Comparison of ENCODE assay signal across 12 mouse cellular contexts in genomic region chr8:89744267-89745028, GRCm38 (mm10).
DNase-seq lines count a peak whose midpoint lies in the region; ATAC-seq lines count a peak whose summit lies in the region.
"Had no signal": no experiment of that assay in that cellular context is flagged by ENCODE, and none has a peak within 500 bp of the region (broad histone marks: within the 10 kb centered on the region; RNA-seq: fewer than 3 reads in every experiment).

No protein-coding gene starts in this region.

- no peaks in the 10 kb centered on the region for H3K9me3 ChIP-seq in midbrain, embryonic 12.5 days
- H3K9me3 ChIP-seq in midbrain, embryonic 11.5 days (ENCODE audit: control insufficient read depth, low read length) = no peaks in the 10 kb centered on the region
- no peaks in the 10 kb centered on the region for H3K9me3 ChIP-seq in forebrain, embryonic 15.5 days
- H3K9me3 ChIP-seq in hindbrain, embryonic 14.5 days (ENCODE audit: control insufficient read depth, low read length) = no peaks in the 10 kb centered on the region
- no peaks in the 10 kb centered on the region for H3K9me3 ChIP-seq in liver, embryonic 11.5 days (ENCODE audit: control insufficient read depth, low read length)
- H3K9me3 ChIP-seq: embryonic facial prominence, embryonic 13.5 days; limb, embryonic 15.5 days had no signal

- 81% methylated on average over 11 of the region's 11 CpGs for WGBS in midbrain, embryonic 12.5 days
- WGBS in midbrain, embryonic 11.5 days = 83% methylated on average over 11 of the region's 11 CpGs
- 65% methylated on average over 11 of the region's 11 CpGs for WGBS in forebrain, embryonic 15.5 days
- 53% methylated on average over 11 of the region's 11 CpGs for WGBS in hindbrain, embryonic 14.5 days
- WGBS in liver, embryonic 11.5 days = 77% methylated on average over 11 of the region's 11 CpGs

- 0 out of 2 replicates have a peak overlapping the region, but pooled peaks have one; percentile 4 for H3K27ac ChIP-seq in midbrain, embryonic 12.5 days (replicated peaks)
- H3K27ac ChIP-seq in midbrain, embryonic 11.5 days (ENCODE audit: low read depth, low read length) = no peak overlapping the region
- no peak overlapping the region for H3K27ac ChIP-seq in forebrain, embryonic 15.5 days (replicated peaks)
- H3K27ac ChIP-seq in hindbrain, embryonic 14.5 days = peak overlapping the region; percentile 64
- no peak overlapping the region for H3K27ac ChIP-seq in liver, embryonic 11.5 days (ENCODE audit: low read depth, low read length)
- H3K27ac ChIP-seq: embryonic facial prominence, embryonic 13.5 days; limb, embryonic 15.5 days had no signal

- ATAC-seq in midbrain, embryonic 12.5 days (ENCODE audit: low FRiP score, low read depth) = no peak
- no peak for ATAC-seq in midbrain, embryonic 11.5 days (ENCODE audit: low FRiP score)
- ATAC-seq in forebrain, embryonic 15.5 days (replicated peaks) = peak; percentile 71
- ATAC-seq in hindbrain, embryonic 14.5 days (ENCODE audit: low FRiP score) = peak; percentile 72
- ATAC-seq in liver, embryonic 11.5 days (replicated peaks; ENCODE audit: low FRiP score) = no peak

- H3K4me1 ChIP-seq in midbrain, embryonic 12.5 days = no peaks in the 10 kb centered on the region
- no peaks in the 10 kb centered on the region for H3K4me1 ChIP-seq in midbrain, embryonic 11.5 days (ENCODE audit: control insufficient read depth, insufficient read depth, low read length)
- H3K4me1 ChIP-seq in forebrain, embryonic 15.5 days = peaks cover 10% of the 10 kb centered on the region
- H3K4me1 ChIP-seq in hindbrain, embryonic 14.5 days (replicated peaks; ENCODE audit: control insufficient read depth, insufficient read depth, low read length) = 0 out of 2 replicates have a peak, but pooled peaks cover 11% of the 10 kb centered on the region
- no peaks in the 10 kb centered on the region for H3K4me1 ChIP-seq in liver, embryonic 11.5 days (replicated peaks; ENCODE audit: control insufficient read depth, insufficient read depth, low read length)
- H3K4me1 ChIP-seq: embryonic facial prominence, embryonic 13.5 days had no signal

- no peak for DNase-seq in midbrain, embryonic 11.5 days (ENCODE audit: low spot score, missing footprints)
- DNase-seq in hindbrain, embryonic 14.5 days (ENCODE audit: low spot score) = peak; percentile 71
- peak; percentile 60 for DNase-seq in retina, embryonic 14.5 days (ENCODE audit: low spot score)
- no peak for DNase-seq in liver, embryonic 11.5 days (ENCODE audit: low spot score)
- DNase-seq in lung, postnatal 25 days (ENCODE audit: low spot score) = no peak
- DNase-seq: adrenal gland, adult 8-10 months; cerebellum, adult 11 months; kidney, adult 8-10 months had no signal

- H3K27me3 ChIP-seq in midbrain, embryonic 12.5 days = no peaks in the 10 kb centered on the region
- H3K27me3 ChIP-seq in midbrain, embryonic 11.5 days (ENCODE audit: control insufficient read depth, insufficient read depth, low read length) = no peaks in the 10 kb centered on the region
- no peaks in the 10 kb centered on the region; the same call in 1 of the 2 replicates for H3K27me3 ChIP-seq in forebrain, embryonic 15.5 days
- H3K27me3 ChIP-seq in hindbrain, embryonic 14.5 days (ENCODE audit: control insufficient read depth, insufficient read depth, low read length) = no peaks in the 10 kb centered on the region
- no peaks in the 10 kb centered on the region for H3K27me3 ChIP-seq in liver, embryonic 11.5 days (replicated peaks; ENCODE audit: control insufficient read depth, insufficient read depth, low read length)
- H3K27me3 ChIP-seq: embryonic facial prominence, embryonic 13.5 days; limb, embryonic 15.5 days had no signal

- no peak overlapping the region for H3K4me2 ChIP-seq in midbrain, embryonic 12.5 days (replicated peaks)
- no peak overlapping the region for H3K4me2 ChIP-seq in midbrain, embryonic 11.5 days
- no peak overlapping the region for H3K4me2 ChIP-seq in forebrain, embryonic 15.5 days (replicated peaks)
- H3K4me2 ChIP-seq in hindbrain, embryonic 14.5 days (replicated peaks) = no peak overlapping the region
- H3K4me2 ChIP-seq in liver, embryonic 11.5 days = no peak overlapping the region
- H3K4me2 ChIP-seq: embryonic facial prominence, embryonic 13.5 days; limb, embryonic 15.5 days had no signal

- H3K36me3 ChIP-seq in midbrain, embryonic 12.5 days = no peaks in the 10 kb centered on the region
- H3K36me3 ChIP-seq in midbrain, embryonic 11.5 days (ENCODE audit: control insufficient read depth, insufficient read depth, low read length) = no peaks in the 10 kb centered on the region
- no peaks in the 10 kb centered on the region for H3K36me3 ChIP-seq in forebrain, embryonic 15.5 days
- no peaks in the 10 kb centered on the region for H3K36me3 ChIP-seq in hindbrain, embryonic 14.5 days (replicated peaks; ENCODE audit: control insufficient read depth, insufficient read depth)
- no peaks in the 10 kb centered on the region for H3K36me3 ChIP-seq in liver, embryonic 11.5 days (ENCODE audit: control insufficient read depth, insufficient read depth, low read length)
- H3K36me3 ChIP-seq: embryonic facial prominence, embryonic 13.5 days; limb, embryonic 15.5 days had no signal

- no peak overlapping the region for H3K9ac ChIP-seq in midbrain, embryonic 12.5 days (replicated peaks)
- H3K9ac ChIP-seq in midbrain, embryonic 11.5 days (ENCODE audit: low read length) = no peak overlapping the region
- no peak overlapping the region for H3K9ac ChIP-seq in forebrain, embryonic 15.5 days (replicated peaks)
- H3K9ac ChIP-seq in hindbrain, embryonic 14.5 days = no peak overlapping the region
- no peak overlapping the region for H3K9ac ChIP-seq in liver, embryonic 11.5 days (ENCODE audit: low read depth, low read length)
- H3K9ac ChIP-seq: embryonic facial prominence, embryonic 13.5 days; limb, embryonic 15.5 days had no signal

- no peak overlapping the region for H3K4me3 ChIP-seq in midbrain, embryonic 12.5 days
- no peak overlapping the region for H3K4me3 ChIP-seq in midbrain, embryonic 11.5 days (ENCODE audit: low read depth, low read length)
- H3K4me3 ChIP-seq in forebrain, embryonic 15.5 days = no peak overlapping the region
- no peak overlapping the region for H3K4me3 ChIP-seq in hindbrain, embryonic 14.5 days (replicated peaks; ENCODE audit: low read length)
- no peak overlapping the region for H3K4me3 ChIP-seq in liver, embryonic 11.5 days (ENCODE audit: low read depth, low read length)
- H3K4me3 ChIP-seq: embryonic facial prominence, embryonic 13.5 days; limb, embryonic 15.5 days had no signal

Comparison
In these comparisons a context has a peak if more than half of its experiments do, and no peak if none do; other contexts are left out.
1. H3K27ac ChIP-seq: peak in midbrain, embryonic 12.5 days (single experiment) and hindbrain, embryonic 14.5 days (single experiment); none in midbrain, embryonic 11.5 days (single experiment), forebrain, embryonic 15.5 days (single experiment) and liver, embryonic 11.5 days (single experiment).
2. ATAC-seq: peak in forebrain, embryonic 15.5 days (single experiment) and hindbrain, embryonic 14.5 days (single experiment); none in midbrain, embryonic 12.5 days (single experiment), midbrain, embryonic 11.5 days (single experiment) and liver, embryonic 11.5 days (single experiment).
3. DNase-seq: peak in hindbrain, embryonic 14.5 days (single experiment) and retina, embryonic 14.5 days (single experiment); none in midbrain, embryonic 11.5 days (single experiment), liver, embryonic 11.5 days (single experiment) and lung, postnatal 25 days (single experiment).